Mouse (Mus musculus) midbrain, embryonic 16.5 days (tissue): ENCODE results near the gene Ufd1. TPM values are rescaled to one million over a fixed set of nuclear protein-coding genes. Genes with fewer than 3 reads are reported as not detected.

Source experiments
- polyA plus RNA-seq: library from polyadenylated mRNA; unstranded; fragments of >200 nt; fragmentation: Nextera tagmentation; extraction: Ambion mirVana; gene quantifications from 2 replicates; pipeline ENCODE4 v1.2.1, GENCODE M21; 2015

Ufd1 gene
- polyA plus RNA-seq, 1 experiment from 2014 or later = 106 TPM

Other genes with a start within 250 kb of the Ufd1 start
- gene Tbx1, start 221.1 kb upstream of the Ufd1 start, polyA plus RNA-seq = 0.33 and 0.66 TPM in 2 replicates
- gene Gp1bb, start 189.4 kb upstream of the Ufd1 start, polyA plus RNA-seq = 9.4 and 9.8 TPM in 2 replicates
- 23.3 and 24.6 TPM in 2 replicates for gene Gm49601, start 185.4 kb upstream of the Ufd1 start, polyA plus RNA-seq
- 240 and 262 TPM in 2 replicates for gene Sept5, start 181.8 kb upstream of the Ufd1 start, polyA plus RNA-seq
- 104 and 105 TPM in 2 replicates for gene Cldn5, start 34.9 kb upstream of the Ufd1 start, polyA plus RNA-seq
- 4.4 and 6.1 TPM in 2 replicates for gene Cdc45, start 208 bp downstream of the Ufd1 start, polyA plus RNA-seq
- gene 2510002D24Rik, start 24.8 kb downstream of the Ufd1 start, polyA plus RNA-seq = 45.8 and 50.3 TPM in 2 replicates
- not detected in 2 replicates for gene Gm28539, start 24.8 kb downstream of the Ufd1 start, polyA plus RNA-seq
- 64.6 and 65.8 TPM in 2 replicates for gene Mrpl40, start 65.1 kb downstream of the Ufd1 start, polyA plus RNA-seq
- gene Hira, start 65.3 kb downstream of the Ufd1 start, polyA plus RNA-seq = 18.5 and 20.5 TPM in 2 replicates